Mouse (Mus musculus): ENCODE data around the gene Atp6v0a1.
A peak's percentile ranks its signal among the peaks of the same experiment; 100 is the strongest.

GRCm38 (mm10) chr11:101069391-101070188, 60.3 kb downstream of the Atp6v0a1 start, which contains the start of gene Naglu:
- TF ChIP-seq CTCF (IDR thresholded peaks at IDR 0.05; ENCODE audit: borderline replicate concordance, insufficient read depth, low read length), result no peak
- peak; percentile 86 for TF ChIP-seq POLR2A (IDR thresholded peaks at IDR 0.05; ENCODE audit: low read depth, low read length)
